Mouse (Mus musculus): ENCODE data around the gene Hs6st3. TPM values are rescaled to one million over a fixed set of nuclear protein-coding genes. Genes with fewer than 3 reads are reported as not detected.
A peak's percentile ranks its signal among the peaks of the same experiment; 100 is the strongest.

The Hs6st3 gene
- polyA plus RNA-seq, 1 experiment = 0.08 TPM

GRCm38 (mm10) chr14:119476582-119476981 lies 338.4 kb downstream of the Hs6st3 start:
- DNase-seq = no peak
- H3K4me3 ChIP-seq (ENCODE audit: insufficient read depth, low read depth, low read length) = no peak overlapping the region
- no peak overlapping the region for H3K27ac ChIP-seq (ENCODE audit: insufficient read depth, low read depth, low read length)
- TF ChIP-seq POLR2A (IDR thresholded peaks at IDR 0.05; ENCODE audit: low read depth, low read length) = no peak
- TF ChIP-seq CTCF (conservative IDR thresholded peaks at IDR 0.05; ENCODE audit: insufficient read depth, insufficient read length, low read depth, low read length) = no peak
- H3K27me3 ChIP-seq (replicated peaks; ENCODE audit: control insufficient read depth, insufficient read depth, low read length) = no peaks in the 10 kb centered on the region
- no peaks in the 10 kb centered on the region for H3K4me1 ChIP-seq (ENCODE audit: control insufficient read depth, insufficient read depth, low read length)
- H3K36me3 ChIP-seq (ENCODE audit: control insufficient read depth, insufficient read depth, low read length) = no peaks in the 10 kb centered on the region
- 76% methylated on average over 9 of the region's 9 CpGs for WGBS

- H3K36me3 ChIP-seq (ENCODE audit: control insufficient read depth, insufficient read depth, low read length) = no peaks in the 10 kb centered on the region
- no peaks in the 10 kb centered on the region for H3K27me3 ChIP-seq (replicated peaks; ENCODE audit: control insufficient read depth, insufficient read depth, low read length)
- no peak for TF ChIP-seq POLR2A (IDR thresholded peaks at IDR 0.05; ENCODE audit: low read depth, low read length)
- no peak for TF ChIP-seq CTCF (conservative IDR thresholded peaks at IDR 0.05; ENCODE audit: insufficient read depth, insufficient read length, low read depth, low read length)
Measured at GRCm38 (mm10) chr14:119477836-119478235, 339.7 kb downstream of the Hs6st3 start.

GRCm38 (mm10) chr14:119488978-119489703 lies 351.0 kb downstream of the Hs6st3 start:
- DNase-seq = no peak
- no peaks in the 10 kb centered on the region for H3K4me1 ChIP-seq (ENCODE audit: control insufficient read depth, insufficient read depth, low read length)
- no peak overlapping the region for H3K27ac ChIP-seq (ENCODE audit: insufficient read depth, low read depth, low read length)
- no peaks in the 10 kb centered on the region for H3K36me3 ChIP-seq (ENCODE audit: control insufficient read depth, insufficient read depth, low read length)
- TF ChIP-seq POLR2A (IDR thresholded peaks at IDR 0.05; ENCODE audit: low read depth, low read length) (no peak), CTCF (conservative IDR thresholded peaks at IDR 0.05; ENCODE audit: insufficient read depth, insufficient read length, low read depth, low read length) (no peak)
- H3K27me3 ChIP-seq (replicated peaks; ENCODE audit: control insufficient read depth, insufficient read depth, low read length) = no peaks in the 10 kb centered on the region; the same call in 1 of the 2 replicates
- WGBS = 84% methylated on average over 5 of the region's 5 CpGs
- H3K4me3 ChIP-seq (ENCODE audit: insufficient read depth, low read depth, low read length) = no peak overlapping the region

More at GRCm38 (mm10) chr14:119477836-119478235, 339.7 kb downstream of the Hs6st3 start:
- H3K27ac ChIP-seq (ENCODE audit: insufficient read depth, low read depth, low read length) = no peak overlapping the region
- no peaks in the 10 kb centered on the region for H3K4me1 ChIP-seq (ENCODE audit: control insufficient read depth, insufficient read depth, low read length)
- H3K4me3 ChIP-seq (ENCODE audit: insufficient read depth, low read depth, low read length) = no peak overlapping the region
- no peak for DNase-seq
- 45% methylated on average over 4 of the region's 4 CpGs for WGBS

- Histone ChIP-seq H3K36me3 (ENCODE audit: control insufficient read depth, insufficient read depth, low read length) (no peaks in the 10 kb centered on the region), H3K27ac (ENCODE audit: insufficient read depth, low read depth, low read length) (no peak overlapping the region), H3K27me3 (replicated peaks; ENCODE audit: control insufficient read depth, insufficient read depth, low read length) (no peaks in the 10 kb centered on the region), H3K4me1 (ENCODE audit: control insufficient read depth, insufficient read depth, low read length) (no peaks in the 10 kb centered on the region), H3K4me3 (ENCODE audit: insufficient read depth, low read depth, low read length) (no peak overlapping the region)
- DNase-seq = peak; percentile 3
- 55% methylated on average over 5 of the region's 5 CpGs for WGBS
- no peak for TF ChIP-seq POLR2A (IDR thresholded peaks at IDR 0.05; ENCODE audit: low read depth, low read length)
- no peak for TF ChIP-seq CTCF (conservative IDR thresholded peaks at IDR 0.05; ENCODE audit: insufficient read depth, insufficient read length, low read depth, low read length)
Measured at GRCm38 (mm10) chr14:119520632-119521031, 382.5 kb downstream of the Hs6st3 start.

GRCm38 (mm10) chr14:119521056-119521455 lies 382.9 kb downstream of the Hs6st3 start:
- H3K36me3 ChIP-seq (ENCODE audit: control insufficient read depth, insufficient read depth, low read length) = no peaks in the 10 kb centered on the region
- TF ChIP-seq POLR2A (IDR thresholded peaks at IDR 0.05; ENCODE audit: low read depth, low read length) (no peak), CTCF (conservative IDR thresholded peaks at IDR 0.05; ENCODE audit: insufficient read depth, insufficient read length, low read depth, low read length) (no peak)
- 64% methylated on average over 1 of the region's 1 CpGs for WGBS
- H3K27me3 ChIP-seq (replicated peaks; ENCODE audit: control insufficient read depth, insufficient read depth, low read length) = no peaks in the 10 kb centered on the region
- H3K4me3 ChIP-seq (ENCODE audit: insufficient read depth, low read depth, low read length) = no peak overlapping the region
- H3K4me1 ChIP-seq (ENCODE audit: control insufficient read depth, insufficient read depth, low read length) = no peaks in the 10 kb centered on the region
- no peak overlapping the region for H3K27ac ChIP-seq (ENCODE audit: insufficient read depth, low read depth, low read length)
- no peak for DNase-seq

- no peak overlapping the region for H3K4me3 ChIP-seq (ENCODE audit: insufficient read depth, low read depth, low read length)
- TF ChIP-seq POLR2A (IDR thresholded peaks at IDR 0.05; ENCODE audit: low read depth, low read length) (no peak), CTCF (conservative IDR thresholded peaks at IDR 0.05; ENCODE audit: insufficient read depth, insufficient read length, low read depth, low read length) (no peak)
- DNase-seq = no peak
- no peaks in the 10 kb centered on the region for H3K4me1 ChIP-seq (ENCODE audit: control insufficient read depth, insufficient read depth, low read length)
- WGBS = 83% methylated on average over 13 of the region's 13 CpGs
- no peaks in the 10 kb centered on the region for H3K36me3 ChIP-seq (ENCODE audit: control insufficient read depth, insufficient read depth, low read length)
- H3K27ac ChIP-seq (ENCODE audit: insufficient read depth, low read depth, low read length) = no peak overlapping the region
- no peaks in the 10 kb centered on the region for H3K27me3 ChIP-seq (replicated peaks; ENCODE audit: control insufficient read depth, insufficient read depth, low read length)
Measured at GRCm38 (mm10) chr14:119532889-119533546, 394.9 kb downstream of the Hs6st3 start.

GRCm38 (mm10) chr14:119540505-119540904 lies 402.4 kb downstream of the Hs6st3 start:
- WGBS = 90% methylated on average over 5 of the region's 5 CpGs
- H3K36me3 ChIP-seq (ENCODE audit: control insufficient read depth, insufficient read depth, low read length) = no peaks in the 10 kb centered on the region

More at GRCm38 (mm10) chr14:119540505-119540904, 402.4 kb downstream of the Hs6st3 start:
- TF ChIP-seq CTCF (conservative IDR thresholded peaks at IDR 0.05; ENCODE audit: insufficient read depth, insufficient read length, low read depth, low read length) (no peak), POLR2A (IDR thresholded peaks at IDR 0.05; ENCODE audit: low read depth, low read length) (no peak)
- Histone ChIP-seq H3K27ac (ENCODE audit: insufficient read depth, low read depth, low read length) (no peak overlapping the region), H3K4me3 (ENCODE audit: insufficient read depth, low read depth, low read length) (no peak overlapping the region), H3K4me1 (ENCODE audit: control insufficient read depth, insufficient read depth, low read length) (no peaks in the 10 kb centered on the region), H3K27me3 (replicated peaks; ENCODE audit: control insufficient read depth, insufficient read depth, low read length) (no peaks in the 10 kb centered on the region)
- no peak for DNase-seq

Data from kidney, adult 2 months (tissue).